ENCODE assay signal across 27 mouse cellular contexts in genomic region chr10:18678836-18679235, GRCm38 (mm10).
"Had no signal": no experiment of that assay in that cellular context is flagged by ENCODE, and none has a peak within 500 bp of the region (broad histone marks: within the 10 kb centered on the region; RNA-seq: fewer than 3 reads in every experiment).

No protein-coding gene starts in this region.

- H3K4me1 ChIP-seq: embryonic facial prominence, embryonic 10.5 days; embryonic facial prominence, embryonic 12.5 days; embryonic facial prominence, embryonic 13.5 days; embryonic facial prominence, embryonic 15.5 days; forebrain, embryonic 10.5 days; forebrain, embryonic 12.5 days; forebrain, embryonic 13.5 days; forebrain, embryonic 15.5 days; heart, embryonic 10.5 days had no signal

- ATAC-seq: forebrain, embryonic 13.5 days; forebrain, embryonic 14.5 days; forebrain, embryonic 15.5 days; forebrain, embryonic 16.5 days had no signal

- H3K4me2 ChIP-seq: embryonic facial prominence, embryonic 12.5 days; embryonic facial prominence, embryonic 13.5 days; embryonic facial prominence, embryonic 15.5 days; forebrain, embryonic 12.5 days; forebrain, embryonic 13.5 days; forebrain, embryonic 15.5 days had no signal

- H3K27me3 ChIP-seq: embryonic facial prominence, embryonic 12.5 days; embryonic facial prominence, embryonic 13.5 days; embryonic facial prominence, embryonic 15.5 days; forebrain, embryonic 12.5 days; forebrain, embryonic 13.5 days; forebrain, embryonic 15.5 days had no signal

- H3K9ac ChIP-seq: embryonic facial prominence, embryonic 12.5 days; embryonic facial prominence, embryonic 13.5 days; embryonic facial prominence, embryonic 15.5 days; forebrain, embryonic 12.5 days; forebrain, embryonic 13.5 days; forebrain, embryonic 15.5 days had no signal

- H3K4me3 ChIP-seq: embryonic facial prominence, embryonic 10.5 days; embryonic facial prominence, embryonic 12.5 days; embryonic facial prominence, embryonic 13.5 days; embryonic facial prominence, embryonic 15.5 days; erythroblast, embryonic 14.5 days; forebrain, embryonic 10.5 days; forebrain, embryonic 12.5 days; forebrain, embryonic 13.5 days; forebrain, embryonic 15.5 days; gastrocnemius, adult 2 months; heart, adult 2 months; heart, embryonic 10.5 days had no signal

- DNase-seq: cerebellum, adult 9-10 months; cerebellum, adult 9-11 months; cerebellum, postnatal 10 days; cerebellum, postnatal 14 days; cerebellum, postnatal 25 days; cerebellum, postnatal 36 days; embryo, embryonic 11 days; gastrocnemius, adult 2 months; gastrocnemius, postnatal 10 days; gastrocnemius, postnatal 14 days; gastrocnemius, postnatal 25 days; gastrocnemius, postnatal 36 days; heart, adult 11 months; heart, adult 18-20 months; heart, adult 2 months had no signal

- H3K9me3 ChIP-seq: embryonic facial prominence, embryonic 15.5 days; forebrain, embryonic 15.5 days had no signal

- H3K27ac ChIP-seq: embryonic facial prominence, embryonic 10.5 days; embryonic facial prominence, embryonic 12.5 days; embryonic facial prominence, embryonic 13.5 days; embryonic facial prominence, embryonic 15.5 days; forebrain, embryonic 10.5 days; forebrain, embryonic 12.5 days; forebrain, embryonic 13.5 days; forebrain, embryonic 15.5 days; gastrocnemius, adult 2 months; heart, adult 2 months; heart, embryonic 10.5 days had no signal

- H3K36me3 ChIP-seq: embryonic facial prominence, embryonic 10.5 days; embryonic facial prominence, embryonic 12.5 days; embryonic facial prominence, embryonic 13.5 days; embryonic facial prominence, embryonic 15.5 days; forebrain, embryonic 10.5 days; forebrain, embryonic 12.5 days; heart, embryonic 10.5 days had no signal
